In genomic region chr13:46523712-46524111, GRCm38 (mm10) we compare ENCODE assay signal across 14 mouse cellular contexts. TPM values are rescaled to one million over a fixed set of nuclear protein-coding genes. Genes with fewer than 3 reads are reported as not detected.
DNase-seq lines count a peak whose midpoint lies in the region; ATAC-seq and TF ChIP-seq lines count a peak whose summit lies in the region.
"Had no signal": no experiment of that assay in that cellular context is flagged by ENCODE, and none has a peak within 500 bp of the region (broad histone marks: within the 10 kb centered on the region; RNA-seq: fewer than 3 reads in every experiment).

No protein-coding gene starts in this region.

- H3K4me1 ChIP-seq in heart, embryonic 13.5 days = peaks cover 42% of the 10 kb centered on the region
- no peaks in the 10 kb centered on the region for H3K4me1 ChIP-seq in liver, embryonic 12.5 days
- H3K4me1 ChIP-seq: megakaryocyte, embryonic 14.5 days; neural tube, embryonic 13.5 days had no signal

- H3K9ac ChIP-seq in heart, embryonic 13.5 days = peak overlapping the region; percentile 75
- no peak overlapping the region for H3K9ac ChIP-seq in liver, embryonic 12.5 days
- H3K9ac ChIP-seq: liver, embryonic 14.5 days; neural tube, embryonic 13.5 days had no signal

- no peaks in the 10 kb centered on the region for H3K9me3 ChIP-seq in heart, embryonic 13.5 days
- no peaks in the 10 kb centered on the region for H3K9me3 ChIP-seq in liver, embryonic 12.5 days (replicated peaks)
- H3K9me3 ChIP-seq: neural tube, embryonic 13.5 days had no signal

- no peak for DNase-seq in layer of hippocampus, adult 2 months (ENCODE audit: low spot score in 2 of 2)
- DNase-seq in layer of hippocampus, postnatal 10 days (ENCODE audit: low spot score in 2 of 2) = no peak
- peak; percentile 28 to 34 for DNase-seq in frontal cortex, postnatal 14 days (ENCODE audit: low spot score in 2 of 2)
- DNase-seq in right cerebral cortex, postnatal 10 days (ENCODE audit: low spot score in 2 of 2) = peak; percentile 65 to 81
- DNase-seq in adrenal gland, adult 18-20 months (ENCODE audit: low spot score in 2 of 2) = no peak
- no peak for DNase-seq in urinary bladder, adult 2 months (ENCODE audit: low spot score)
- DNase-seq: cerebellum, postnatal 25 days; kidney, adult 2 months; thymus, postnatal 4 days had no signal

- H3K4me2 ChIP-seq in heart, embryonic 13.5 days = peak overlapping the region; percentile 59
- no peak overlapping the region for H3K4me2 ChIP-seq in liver, embryonic 12.5 days
- H3K4me2 ChIP-seq: neural tube, embryonic 13.5 days had no signal

- TF ChIP-seq CTCF in layer of hippocampus, adult 2 months (conservative IDR thresholded peaks at IDR 0.05) = no peak

- 27% methylated on average over 12 of the region's 12 CpGs for WGBS in heart, embryonic 13.5 days
- 72% methylated on average over 12 of the region's 12 CpGs for WGBS in liver, embryonic 12.5 days (ENCODE audit: insufficient replicate concordance)

- peaks cover 18% of the 10 kb centered on the region for H3K36me3 ChIP-seq in heart, embryonic 13.5 days
- no peaks in the 10 kb centered on the region for H3K36me3 ChIP-seq in liver, embryonic 12.5 days
- H3K36me3 ChIP-seq: neural tube, embryonic 13.5 days had no signal

- H3K27ac ChIP-seq in layer of hippocampus, adult 2 months = peak overlapping the region; percentile 70
- H3K27ac ChIP-seq in heart, embryonic 13.5 days (replicated peaks) = peak overlapping the region; percentile 96
- H3K27ac ChIP-seq in liver, embryonic 12.5 days = no peak overlapping the region
- H3K27ac ChIP-seq: liver, embryonic 14.5 days; neural tube, embryonic 13.5 days had no signal

- no peak for ATAC-seq in heart, embryonic 13.5 days (ENCODE audit: extremely low read depth, insufficient number of reproducible peaks, low FRiP score, low TSS enrichment)
- no peak for ATAC-seq in liver, embryonic 12.5 days

- H3K27me3 ChIP-seq in heart, embryonic 13.5 days (replicated peaks) = no peaks in the 10 kb centered on the region
- H3K27me3 ChIP-seq in liver, embryonic 12.5 days (replicated peaks) = no peaks in the 10 kb centered on the region
- H3K27me3 ChIP-seq: neural tube, embryonic 13.5 days had no signal

- no peak overlapping the region for H3K4me3 ChIP-seq in layer of hippocampus, adult 2 months
- H3K4me3 ChIP-seq in heart, embryonic 13.5 days = 0 out of 2 replicates have a peak overlapping the region, but pooled peaks have one; percentile 4
- H3K4me3 ChIP-seq in liver, embryonic 12.5 days = no peak overlapping the region
- H3K4me3 ChIP-seq: megakaryocyte, embryonic 14.5 days; neural tube, embryonic 13.5 days had no signal

RNA-seq across cellular contexts. Expression of gene Cap2, which starts 22.1 kb away (rescaled TPM):
- total RNA-seq in layer of hippocampus, adult 2 months (2021) = 100 to 1,000 TPM; 216 to 220 TPM
- total RNA-seq in layer of hippocampus, postnatal 10 days (2021) = 10 to 100 TPM; 69.4 to 72.4 TPM
- polyA plus RNA-seq in heart, embryonic 13.5 days (2015; fragmentation: Nextera tagmentation; extraction: Ambion mirVana) = 127 and 145 TPM in 2 replicates
- 1 to 10 TPM; 5.1 to 5.6 TPM for total RNA-seq in adrenal gland, adult 18-20 months (2021)
- 1.7 and 2.4 TPM in 2 replicates for polyA plus RNA-seq in liver, embryonic 12.5 days (2016; fragmentation: Nextera tagmentation; extraction: Ambion mirVana)
- polyA plus RNA-seq in urinary bladder, adult 2 months (2012; rRNA removed) = 101 and 119 TPM in 2 replicates

Comparison
In these comparisons a context has a peak if more than half of its experiments do, and no peak if none do; other contexts are left out.
1. DNase-seq: peak in frontal cortex, postnatal 14 days (2 of 2) and right cerebral cortex, postnatal 10 days (2 of 2); none in layer of hippocampus, adult 2 months (0 of 2), layer of hippocampus, postnatal 10 days (0 of 2), adrenal gland, adult 18-20 months (0 of 2) and urinary bladder, adult 2 months (single experiment).
2. RNA of gene Cap2, which starts 22.1 kb away (total RNA-seq): 216 to 220 TPM in layer of hippocampus, adult 2 months and 69.4 to 72.4 TPM in layer of hippocampus, postnatal 10 days; 5.1 to 5.6 TPM in adrenal gland, adult 18-20 months; every median in the first group is over 10 times any median in the second.